Mouse (Mus musculus) bone marrow, adult 2 months (tissue): ENCODE data around the gene Gm11168. TPM values are rescaled to one million over a fixed set of nuclear protein-coding genes. Genes with fewer than 3 reads are reported as not detected.
"Not testable (repeated sequence)": the region's sequence is repeated elsewhere in the genome, so short reads cannot be mapped to it uniquely, and the experiment has no call there.

ENCODE experiments used
- H3K27ac ChIP-seq: fragments of 200-500 bp; 2 replicates; pipeline ENCODE4 v1.5.1; 2012; ENCODE audit warnings: low read depth, mild to moderate bottlenecking, control low read depth, inconsistent platforms, low read length; ENCODE audit not compliant: control insufficient read depth, poor library complexity, insufficient read depth
- H3K4me1 ChIP-seq: fragments of 200-500 bp; 2 replicates; pipeline ENCODE4 v1.6.1; 2011; ENCODE audit warnings: low read length; ENCODE audit not compliant: control insufficient read depth, insufficient read depth
- H3K4me3 ChIP-seq: fragments of 200-500 bp; replicated peaks from 2 replicates; pipeline ENCODE3; 2011; ENCODE audit warnings: mild to moderate bottlenecking, low read depth, low read length, control low read depth; ENCODE audit not compliant: control insufficient read depth
- WGBS: fragments of 180-500 bp; shearing (Covaris S2); methylation state at CpG from one replicate; pipeline ENCODE4 v1.1.7; 2018; 5-methylcytosine and 5-hydroxymethylcytosine counted together
- polyA plus RNA-seq: library from polyadenylated mRNA; stranded (reverse); fragments of >200 nt; gene quantifications from 2 replicates; pipeline ENCODE4 v1.2.4, GENCODE M21; 2011; ENCODE audit warnings: low replicate concordance; ENCODE audit not compliant: missing spikeins, insufficient read depth, insufficient read length

Gene Gm11168
- 143 and 256 TPM in 2 replicates for polyA plus RNA-seq

DNA sequence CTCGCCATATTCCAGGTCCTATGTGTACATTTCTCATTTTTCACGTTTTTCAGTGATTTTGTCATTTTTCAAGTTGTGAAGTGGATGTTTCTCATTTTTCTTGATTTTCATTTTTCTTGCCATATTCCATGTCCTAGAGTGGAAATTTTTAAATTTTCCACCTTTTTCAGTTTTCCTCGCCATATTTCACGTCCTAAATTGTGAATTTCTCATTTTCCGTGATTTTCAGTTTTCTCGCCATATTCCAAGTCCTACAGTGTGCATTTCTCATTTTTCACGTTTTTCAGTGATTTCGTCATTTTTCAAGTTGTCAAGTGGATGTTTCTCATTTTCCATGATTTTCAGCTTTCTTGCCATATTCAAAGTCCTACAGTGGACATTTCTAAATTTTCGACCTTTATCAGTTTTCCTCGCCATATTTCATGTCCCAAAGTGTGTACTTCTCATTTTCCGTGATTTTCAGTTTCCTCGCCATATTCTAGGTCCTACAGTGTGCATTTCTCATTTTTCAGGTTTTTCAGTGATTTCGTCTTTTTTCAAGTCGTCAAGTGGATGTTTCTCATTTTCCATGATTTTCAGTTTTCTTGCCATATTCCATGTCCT is at the start of gene Gm11168:
Gene Gm11168, plus strand, starts transcription at position 553 of the 603 bp plus-strand sequence.
- not testable (repeated sequence) for H3K27ac ChIP-seq, H3K4me1 ChIP-seq, H3K4me3 ChIP-seq
- 66% methylated on average over 6 of the region's 14 CpGs for WGBS

DNA sequence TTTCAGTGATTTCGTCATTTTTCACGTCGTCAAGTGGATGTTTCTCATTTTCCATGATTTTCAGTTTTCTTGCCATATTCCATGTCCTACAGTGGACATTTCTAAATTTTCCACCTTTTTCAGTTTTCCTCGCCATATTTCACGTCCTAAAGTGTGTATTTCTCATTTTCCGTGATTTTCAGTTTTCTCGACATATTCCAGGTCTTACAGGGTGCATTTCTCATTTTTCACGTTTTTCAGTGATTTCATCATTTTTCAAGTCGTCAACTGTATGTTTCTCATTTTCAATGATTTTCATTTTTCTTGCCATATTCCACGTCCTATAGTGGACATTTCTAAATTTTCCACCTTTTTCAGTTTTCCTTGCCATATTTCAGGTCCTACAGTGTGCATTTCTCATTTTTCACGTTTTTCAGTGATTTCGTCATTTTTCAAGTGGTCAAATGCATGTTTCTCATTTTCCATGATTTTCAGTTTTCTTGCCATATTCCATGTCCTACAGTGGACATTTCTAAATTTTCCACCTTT is 2.6 kb upstream of the Gm11168 start, which contains the start of gene Gm10722:
Gene Gm10722, plus strand, starts transcription at position 478 of the 528 bp plus-strand sequence.
- WGBS, result 68% methylated on average over 12 of the region's 12 CpGs
- not testable (repeated sequence) for H3K4me3 ChIP-seq, H3K4me1 ChIP-seq, H3K27ac ChIP-seq

DNA sequence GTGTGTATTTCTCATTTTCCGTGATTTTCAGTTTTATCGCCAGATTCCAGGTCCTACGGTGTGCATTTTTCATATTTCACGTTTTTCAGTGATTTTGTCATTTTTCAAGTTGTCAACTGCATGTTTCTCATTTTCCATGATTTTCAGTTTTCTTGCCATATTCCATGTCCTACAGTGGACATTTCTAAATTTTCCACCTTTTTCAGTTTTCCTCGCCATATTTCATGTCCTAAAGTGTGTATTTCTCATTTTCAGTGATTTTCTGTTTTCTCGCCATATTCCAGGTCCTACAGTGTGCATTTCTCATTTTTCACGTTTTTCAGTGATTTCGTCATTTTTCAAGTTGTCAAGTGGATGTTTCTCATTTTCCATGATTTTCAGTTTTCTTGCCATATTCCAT is 2.1 kb upstream of the Gm11168 start:
- not testable (repeated sequence) for H3K4me3 ChIP-seq, H3K4me1 ChIP-seq, H3K27ac ChIP-seq
- WGBS, result 61% methylated on average over 8 of the region's 8 CpGs

DNA sequence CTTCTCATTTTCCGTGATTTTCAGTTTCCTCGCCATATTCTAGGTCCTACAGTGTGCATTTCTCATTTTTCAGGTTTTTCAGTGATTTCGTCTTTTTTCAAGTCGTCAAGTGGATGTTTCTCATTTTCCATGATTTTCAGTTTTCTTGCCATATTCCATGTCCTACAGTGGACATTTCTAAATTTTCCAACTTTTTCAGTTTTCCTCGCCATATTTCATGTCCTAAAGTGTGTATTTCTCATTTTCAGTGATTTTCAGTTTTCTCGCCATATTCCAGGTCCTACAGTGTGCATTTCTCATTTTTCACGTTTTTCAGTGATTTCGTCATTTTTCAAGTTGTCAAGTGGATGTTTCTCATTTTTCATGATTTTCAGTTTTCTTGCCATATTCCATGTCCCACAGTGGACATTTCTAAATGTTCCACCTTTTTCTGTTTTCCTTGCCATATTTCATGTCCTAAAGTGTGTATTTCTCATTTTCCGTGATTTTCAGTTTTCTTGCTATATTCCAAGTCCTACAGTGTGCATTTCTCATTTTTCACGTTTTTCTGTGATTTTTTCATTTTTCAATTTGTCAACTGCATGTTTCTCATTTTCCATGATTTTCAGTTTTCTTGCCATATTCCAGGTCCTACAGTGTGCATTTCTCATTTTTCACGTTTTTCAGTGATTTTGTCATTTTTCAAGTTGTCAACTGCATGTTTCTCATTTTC is 1.0 kb upstream of the Gm11168 start:
- not testable (repeated sequence) for H3K4me3 ChIP-seq, H3K27ac ChIP-seq, H3K4me1 ChIP-seq
- 65% methylated on average over 9 of the region's 11 CpGs for WGBS

DNA sequence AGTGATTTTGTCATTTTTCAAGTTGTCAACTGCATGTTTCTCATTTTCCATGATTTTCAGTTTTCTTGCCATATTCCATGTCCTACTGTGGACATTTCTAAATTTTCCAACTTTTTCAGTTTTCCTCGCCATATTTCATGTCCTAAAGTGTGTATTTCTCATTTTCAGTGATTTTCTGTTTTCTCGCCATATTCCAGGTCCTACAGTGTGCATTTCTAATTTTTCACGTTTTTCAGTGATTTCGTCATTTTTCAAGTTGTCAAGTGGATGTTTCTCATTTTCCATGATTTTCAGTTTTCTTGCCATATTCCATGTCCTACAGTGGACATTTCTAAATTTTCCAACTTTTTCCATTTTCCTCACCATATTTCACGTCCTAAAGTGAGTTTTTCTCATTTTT is 3.0 kb downstream of the Gm11168 start:
- not testable (repeated sequence) for H3K4me3 ChIP-seq, H3K27ac ChIP-seq, H3K4me1 ChIP-seq
- WGBS, result 80% methylated on average over 1 of the region's 5 CpGs

DNA sequence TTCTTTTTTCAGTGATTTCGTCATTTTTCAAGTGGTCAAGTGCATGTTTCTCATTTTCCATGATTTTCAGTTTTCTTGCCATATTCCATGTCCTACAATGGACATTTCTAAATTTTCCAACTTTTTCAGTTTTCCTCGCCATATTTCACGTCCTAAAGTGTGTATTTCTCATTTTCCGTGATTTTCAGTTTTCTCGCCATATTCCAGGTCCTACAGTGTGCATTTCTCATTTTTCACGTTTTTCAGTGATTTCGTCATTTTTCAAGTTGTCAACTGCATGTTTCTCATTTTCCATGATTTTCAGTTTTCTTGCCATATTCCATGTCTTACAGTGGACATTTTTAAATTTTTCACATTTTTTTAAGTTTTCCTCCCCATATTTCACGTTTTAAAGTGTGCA is 3.5 kb downstream of the Gm11168 start:
- H3K4me1 ChIP-seq, H3K4me3 ChIP-seq, H3K27ac ChIP-seq: not testable (repeated sequence)
- 65% methylated on average over 8 of the region's 8 CpGs for WGBS

DNA sequence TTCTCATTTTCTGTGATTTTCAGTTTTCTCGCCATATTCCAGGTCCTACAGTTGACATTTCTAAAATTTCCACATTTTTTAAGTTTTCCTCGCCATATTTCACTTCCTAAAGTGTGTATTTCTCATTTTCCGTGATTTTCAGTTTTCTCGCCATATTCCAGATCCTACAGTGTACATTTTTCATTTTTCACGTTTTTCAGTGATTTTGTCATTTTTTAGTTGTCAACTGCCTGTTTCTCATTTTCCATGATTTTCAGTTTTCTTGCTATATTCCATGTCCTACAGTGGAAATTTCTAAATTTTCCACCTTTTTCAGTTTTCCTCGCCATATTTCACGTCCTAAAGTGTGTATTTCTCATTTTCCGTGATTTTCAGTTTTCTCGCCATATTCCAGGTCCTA is 4.1 kb downstream of the Gm11168 start:
- WGBS, result 72% methylated on average over 8 of the region's 9 CpGs
- not testable (repeated sequence) for H3K4me1 ChIP-seq, H3K27ac ChIP-seq, H3K4me3 ChIP-seq

DNA sequence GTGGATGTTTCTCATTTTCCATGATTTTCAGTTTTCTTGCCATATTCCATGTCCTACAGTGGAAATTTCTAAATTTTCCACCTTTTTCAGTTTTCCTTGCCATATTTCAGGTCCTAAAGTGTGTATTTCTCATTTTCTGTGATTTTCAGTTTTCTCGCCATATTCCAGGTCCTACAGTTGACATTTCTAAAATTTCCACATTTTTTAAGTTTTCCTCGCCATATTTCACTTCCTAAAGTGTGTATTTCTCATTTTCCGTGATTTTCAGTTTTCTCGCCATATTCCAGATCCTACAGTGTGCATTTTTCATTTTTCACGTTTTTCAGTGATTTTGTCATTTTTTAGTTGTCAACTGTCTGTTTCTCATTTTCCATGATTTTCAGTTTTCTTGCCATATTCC is 6.2 kb downstream of the Gm11168 start:
- H3K4me3 ChIP-seq, H3K27ac ChIP-seq, H3K4me1 ChIP-seq: not testable (repeated sequence)
- WGBS, result no CpG with 5 or more reads among the region's 5 CpGs

DNA sequence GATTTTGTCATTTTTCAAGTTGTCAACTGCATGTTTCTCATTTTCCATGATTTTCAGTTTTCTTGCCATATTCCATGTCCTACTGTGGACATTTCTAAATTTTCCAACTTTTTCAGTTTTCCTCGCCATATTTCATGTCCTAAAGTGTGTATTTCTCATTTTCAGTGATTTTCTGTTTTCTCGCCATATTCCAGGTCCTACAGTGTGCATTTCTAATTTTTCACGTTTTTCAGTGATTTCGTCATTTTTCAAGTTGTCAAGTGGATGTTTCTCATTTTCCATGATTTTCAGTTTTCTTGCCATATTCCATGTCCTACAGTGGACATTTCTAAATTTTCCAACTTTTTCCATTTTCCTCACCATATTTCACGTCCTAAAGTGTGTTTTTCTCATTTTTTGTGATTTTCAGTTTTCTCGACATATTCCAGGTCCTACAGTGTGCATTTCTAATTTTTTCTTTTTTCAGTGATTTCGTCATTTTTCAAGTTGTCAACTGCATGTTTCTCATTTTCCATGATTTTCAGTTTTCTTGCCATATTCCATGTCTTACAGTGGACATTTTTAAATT is 9.0 kb downstream of the Gm11168 start:
- H3K4me1 ChIP-seq, H3K27ac ChIP-seq, H3K4me3 ChIP-seq: not testable (repeated sequence)
- 64% methylated on average over 3 of the region's 7 CpGs for WGBS

DNA sequence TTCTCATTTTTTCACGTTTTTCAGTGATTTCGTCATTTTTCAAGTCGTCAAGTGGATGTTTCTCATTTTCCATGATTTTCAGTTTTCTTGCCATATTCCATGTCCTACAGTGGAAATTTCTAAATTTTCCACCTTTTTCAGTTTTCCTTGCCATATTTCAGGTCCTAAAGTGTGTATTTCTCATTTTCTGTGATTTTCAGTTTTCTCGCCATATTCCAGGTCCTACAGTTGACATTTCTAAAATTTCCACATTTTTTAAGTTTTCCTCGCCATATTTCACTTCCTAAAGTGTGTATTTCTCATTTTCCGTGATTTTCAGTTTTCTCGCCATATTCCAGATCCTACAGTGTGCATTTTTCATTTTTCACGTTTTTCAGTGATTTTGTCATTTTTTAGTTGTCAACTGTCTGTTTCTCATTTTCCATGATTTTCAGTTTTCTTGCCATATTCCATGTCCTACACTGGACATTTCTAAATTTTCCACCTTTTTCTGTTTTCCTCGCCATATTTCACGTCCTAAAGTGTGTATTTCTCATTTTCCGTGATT is 9.7 kb downstream of the Gm11168 start, which contains the start of gene Gm10721:
Gene Gm10721, plus strand, starts transcription at position 408 of the 547 bp plus-strand sequence.
- not testable (repeated sequence) for H3K4me3 ChIP-seq, H3K4me1 ChIP-seq, H3K27ac ChIP-seq
- WGBS, result no CpG with 5 or more reads among the region's 11 CpGs

DNA sequence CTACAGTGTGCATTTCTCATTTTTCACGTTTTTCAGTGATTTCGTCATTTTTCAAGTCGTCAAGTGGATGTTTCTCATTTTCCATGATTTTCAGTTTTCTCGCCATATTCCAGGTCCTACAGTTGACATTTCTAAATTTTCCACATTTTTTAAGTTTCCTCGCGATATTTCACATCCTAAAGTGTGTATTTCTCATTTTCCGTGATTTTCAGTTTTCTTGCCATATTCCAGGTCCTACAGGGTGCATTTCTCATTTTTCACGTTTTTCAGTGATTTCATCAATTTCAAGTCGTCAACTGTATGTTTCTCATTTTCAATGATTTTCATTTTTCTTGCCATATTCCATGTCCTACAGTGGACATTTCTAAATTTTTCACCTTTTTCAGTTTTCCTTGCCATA is 12.2 kb downstream of the Gm11168 start, which contains the start of gene Gm10720:
Gene Gm10720, plus strand, starts transcription at position 301 of the 400 bp plus-strand sequence.
- WGBS, result 67% methylated on average over 5 of the region's 9 CpGs
- H3K27ac ChIP-seq, H3K4me3 ChIP-seq, H3K4me1 ChIP-seq: not testable (repeated sequence)

DNA sequence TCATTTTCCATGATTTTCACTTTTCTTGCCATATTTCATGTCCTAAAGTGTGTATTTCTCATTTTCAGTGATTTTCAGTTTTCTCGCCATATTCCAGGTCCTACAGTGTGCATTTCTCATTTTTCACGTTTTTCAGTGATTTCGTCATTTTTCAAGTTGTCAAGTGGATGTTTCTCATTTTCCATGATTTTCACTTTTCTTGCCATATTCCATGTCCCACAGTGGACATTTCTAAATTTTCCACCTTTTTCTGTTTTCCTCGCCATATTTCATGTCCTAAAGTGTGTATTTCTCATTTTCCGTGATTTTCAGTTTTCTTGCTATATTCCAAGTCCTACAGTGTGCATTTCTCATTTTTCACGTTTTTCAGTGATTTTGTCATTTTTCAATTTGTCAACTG is 12.8 kb downstream of the Gm11168 start:
- WGBS, result 73% methylated on average over 6 of the region's 6 CpGs
- H3K4me1 ChIP-seq, H3K27ac ChIP-seq, H3K4me3 ChIP-seq: not testable (repeated sequence)

DNA sequence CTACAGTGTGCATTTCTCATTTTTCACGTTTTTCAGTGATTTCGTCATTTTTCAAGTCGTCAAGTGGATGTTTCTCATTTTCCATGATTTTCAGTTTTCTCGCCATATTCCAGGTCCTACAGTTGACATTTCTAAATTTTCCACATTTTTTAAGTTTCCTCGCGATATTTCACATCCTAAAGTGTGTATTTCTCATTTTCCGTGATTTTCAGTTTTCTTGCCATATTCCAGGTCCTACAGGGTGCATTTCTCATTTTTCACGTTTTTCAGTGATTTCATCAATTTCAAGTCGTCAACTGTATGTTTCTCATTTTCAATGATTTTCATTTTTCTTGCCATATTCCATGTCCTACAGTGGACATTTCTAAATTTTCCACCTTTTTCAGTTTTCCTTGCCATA is 14.0 kb downstream of the Gm11168 start, which contains the start of gene Gm10719:
Gene Gm10719, plus strand, starts transcription at position 301 of the 400 bp plus-strand sequence.
- not testable (repeated sequence) for H3K27ac ChIP-seq, H3K4me3 ChIP-seq, H3K4me1 ChIP-seq
- WGBS, result 50% methylated on average over 1 of the region's 9 CpGs
